Mouse (Mus musculus): ENCODE measurements around the gene Zfp706. TPM values are rescaled to one million over a fixed set of nuclear protein-coding genes. Genes with fewer than 3 reads are reported as not detected.

The Zfp706 gene
- polyA plus RNA-seq, 1 experiment from 2014 or later: 407 TPM

GRCm38 (mm10) chr15:37034155-37034554 lies 26.6 kb upstream of the Zfp706 start:
- no peaks in the 10 kb centered on the region for H3K27me3 ChIP-seq
- H3K36me3 ChIP-seq: no peaks in the 10 kb centered on the region
- no peak overlapping the region for H3K27ac ChIP-seq (replicated peaks)
- ATAC-seq (ENCODE audit: low FRiP score, low read depth): no peak
- H3K4me2 ChIP-seq: no peak overlapping the region
- no peaks in the 10 kb centered on the region for H3K9me3 ChIP-seq
- no peaks in the 10 kb centered on the region for H3K4me1 ChIP-seq (replicated peaks)
- 88% methylated on average over 2 of the region's 2 CpGs for WGBS
- H3K4me3 ChIP-seq: no peak overlapping the region
- H3K9ac ChIP-seq: no peak overlapping the region

DNA sequence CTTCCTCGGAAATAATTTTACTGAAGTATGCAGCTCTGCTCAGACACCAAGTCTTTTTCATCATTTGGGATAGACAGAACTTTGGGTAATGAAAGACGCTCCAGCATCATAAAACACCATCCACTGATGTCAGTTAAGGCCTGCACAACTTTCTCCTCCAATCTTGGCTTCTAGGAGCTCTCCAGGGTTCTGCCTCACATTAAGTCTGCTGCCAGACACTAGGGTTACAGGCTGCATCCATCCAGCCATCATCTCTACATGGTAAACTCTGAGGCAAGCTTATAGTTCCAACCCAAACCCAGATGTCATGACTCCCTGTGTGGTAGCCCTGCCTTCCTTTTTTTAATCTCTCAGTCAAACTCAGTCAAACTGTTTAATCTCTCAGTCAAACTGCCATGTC lies 25.9 kb upstream of the Zfp706 start:
- no peak for ATAC-seq (ENCODE audit: low FRiP score, low read depth)
- no peak overlapping the region for H3K4me3 ChIP-seq
- no peaks in the 10 kb centered on the region for H3K9me3 ChIP-seq
- H3K36me3 ChIP-seq: no peaks in the 10 kb centered on the region
- no peak overlapping the region for H3K9ac ChIP-seq
- H3K4me2 ChIP-seq: no peak overlapping the region
- no peak overlapping the region for H3K27ac ChIP-seq (replicated peaks)
- WGBS: 95% methylated on average over 2 of the region's 2 CpGs
- no peaks in the 10 kb centered on the region for H3K27me3 ChIP-seq
- H3K4me1 ChIP-seq (replicated peaks): no peaks in the 10 kb centered on the region

DNA sequence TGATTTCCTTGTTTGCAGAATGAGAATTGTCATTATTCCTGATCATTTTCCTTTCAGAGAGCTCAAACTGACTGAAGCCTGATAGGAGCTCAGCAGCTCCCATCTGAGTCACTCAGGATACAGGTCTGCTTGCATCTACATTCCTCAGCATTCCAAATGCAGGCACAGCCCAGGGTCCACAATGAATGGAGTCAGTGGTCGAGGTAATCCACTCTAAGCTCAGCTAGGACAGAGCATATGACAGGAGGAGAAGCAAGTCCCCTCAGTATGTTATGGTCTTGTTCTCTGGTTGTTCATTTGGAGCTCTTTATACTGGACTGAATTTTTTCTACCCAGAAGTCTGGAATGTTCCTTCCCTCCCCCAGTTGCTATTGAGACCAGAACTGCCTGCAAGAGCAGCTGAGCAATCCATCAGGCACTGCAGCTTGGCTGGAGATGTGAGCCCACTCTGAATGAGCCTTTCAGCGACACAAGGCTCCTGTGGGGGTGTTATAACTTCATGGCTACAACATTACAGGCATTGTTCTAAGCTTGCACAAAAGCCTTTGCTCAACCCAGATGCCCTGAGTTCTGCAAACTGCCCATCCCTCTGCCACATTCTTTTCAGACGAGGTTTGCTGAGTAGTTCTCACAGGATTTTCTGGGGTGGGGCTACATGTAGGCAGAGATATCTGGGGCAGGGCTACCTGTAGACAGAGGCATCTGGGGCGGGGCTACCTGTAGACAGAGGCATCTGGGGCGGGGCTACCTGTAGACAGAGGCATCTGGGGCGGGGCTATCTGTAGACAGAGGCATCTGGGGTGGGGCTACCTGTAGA lies 24.0 kb upstream of the Zfp706 start:
- no peaks in the 10 kb centered on the region for H3K36me3 ChIP-seq
- no peaks in the 10 kb centered on the region for H3K27me3 ChIP-seq
- ATAC-seq (ENCODE audit: low FRiP score, low read depth): peak; percentile 80
- H3K4me2 ChIP-seq: no peak overlapping the region
- H3K27ac ChIP-seq (replicated peaks): peak overlapping the region; percentile 7; the same call in 1 of the 2 replicates
- H3K9ac ChIP-seq: no peak overlapping the region
- no peaks in the 10 kb centered on the region for H3K9me3 ChIP-seq
- H3K4me3 ChIP-seq: no peak overlapping the region
- WGBS: 40% methylated on average over 6 of the region's 6 CpGs
- H3K4me1 ChIP-seq (replicated peaks): no peaks in the 10 kb centered on the region

- Histone ChIP-seq H3K9ac (no peak overlapping the region), H3K27ac (replicated peaks) (0 out of 2 replicates have a peak overlapping the region, but pooled peaks have one; percentile 7), H3K36me3 (no peaks in the 10 kb centered on the region), H3K4me1 (replicated peaks) (no peaks in the 10 kb centered on the region), H3K9me3 (no peaks in the 10 kb centered on the region), H3K4me3 (no peak overlapping the region), H3K27me3 (no peaks in the 10 kb centered on the region), H3K4me2 (no peak overlapping the region)
- ATAC-seq (ENCODE audit: low FRiP score, low read depth): no peak
- WGBS: 77% methylated on average over 3 of the region's 3 CpGs
These were observed 23.4 kb upstream of the Zfp706 start for GRCm38 (mm10) chr15:37030929-37031328.

DNA sequence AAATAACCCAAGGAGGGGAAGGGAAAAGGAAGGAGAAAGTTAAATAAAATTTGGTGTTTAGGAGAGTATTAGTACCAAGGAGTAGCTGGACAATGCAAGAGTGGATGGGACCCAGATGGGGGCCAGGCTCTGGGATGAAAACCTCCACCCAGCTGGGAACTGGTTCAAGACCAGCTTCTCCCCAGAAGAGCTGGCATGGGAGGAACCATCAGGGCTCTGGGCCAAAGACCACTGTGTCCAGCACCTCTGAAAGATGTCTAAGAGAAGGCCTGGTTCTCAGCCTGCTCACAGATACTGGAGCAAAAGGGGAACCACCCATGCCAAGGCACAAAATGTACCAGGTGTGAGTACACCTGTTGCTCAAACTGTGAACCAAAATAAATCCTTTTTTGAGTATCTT lies 20.4 kb upstream of the Zfp706 start:
- Histone ChIP-seq H3K4me3 (no peak overlapping the region), H3K9me3 (no peaks in the 10 kb centered on the region), H3K27ac (replicated peaks) (no peak overlapping the region), H3K9ac (no peak overlapping the region), H3K4me1 (replicated peaks) (no peaks in the 10 kb centered on the region), H3K36me3 (no peaks in the 10 kb centered on the region), H3K4me2 (no peak overlapping the region), H3K27me3 (no peaks in the 10 kb centered on the region)
- ATAC-seq (ENCODE audit: low FRiP score, low read depth): no peak

- no peak overlapping the region for H3K9ac ChIP-seq
- no peaks in the 10 kb centered on the region for H3K4me1 ChIP-seq (replicated peaks)
- no peak overlapping the region for H3K4me2 ChIP-seq
- H3K36me3 ChIP-seq: no peaks in the 10 kb centered on the region
- H3K27ac ChIP-seq (replicated peaks): no peak overlapping the region
- ATAC-seq (ENCODE audit: low FRiP score, low read depth): no peak
- WGBS: 95% methylated on average over 4 of the region's 4 CpGs
- H3K27me3 ChIP-seq: no peaks in the 10 kb centered on the region
- H3K9me3 ChIP-seq: no peaks in the 10 kb centered on the region
- no peak overlapping the region for H3K4me3 ChIP-seq
These were observed 18.9 kb upstream of the Zfp706 start for GRCm38 (mm10) chr15:37026458-37026857.

DNA sequence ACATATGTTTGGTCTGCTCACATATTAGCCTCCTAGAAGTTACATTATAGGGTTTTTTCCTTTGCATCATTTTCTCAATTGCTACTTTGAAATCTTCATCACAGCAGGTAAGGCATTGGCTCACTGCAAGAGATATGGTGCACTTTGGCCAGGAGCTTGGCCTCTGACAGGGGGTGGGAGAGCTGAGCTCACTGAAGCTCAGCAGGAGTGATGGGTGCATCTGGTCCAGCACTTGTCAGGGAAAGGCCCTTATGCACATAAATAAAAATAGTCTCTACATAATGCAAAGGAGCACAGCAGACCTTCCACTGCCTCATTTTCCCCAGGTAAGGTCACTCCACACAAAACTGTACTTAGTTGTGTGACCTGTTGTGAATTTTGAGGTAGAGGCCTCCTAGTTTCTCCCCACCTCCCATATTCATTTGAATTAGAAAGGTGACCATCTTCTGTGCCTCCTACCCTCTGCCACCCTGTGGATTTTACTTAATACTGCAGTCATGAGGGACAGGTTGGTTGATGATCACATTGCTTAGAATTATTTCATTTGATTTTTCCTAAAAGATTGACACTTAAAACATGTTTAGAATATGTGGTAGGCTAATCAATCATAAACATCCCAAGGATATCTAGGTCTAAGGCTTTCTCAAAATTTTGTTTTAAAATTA lies 13.1 kb upstream of the Zfp706 start:
- H3K9ac ChIP-seq: no peak overlapping the region
- H3K27me3 ChIP-seq: no peaks in the 10 kb centered on the region
- no peak overlapping the region for H3K4me2 ChIP-seq
- no peaks in the 10 kb centered on the region for H3K9me3 ChIP-seq
- no peak overlapping the region for H3K4me3 ChIP-seq
- H3K4me1 ChIP-seq (replicated peaks): no peaks in the 10 kb centered on the region
- H3K36me3 ChIP-seq: no peaks in the 10 kb centered on the region
- no peak for ATAC-seq (ENCODE audit: low FRiP score, low read depth)
- no peak overlapping the region for H3K27ac ChIP-seq (replicated peaks)

GRCm38 (mm10) chr15:37019434-37019833 lies 11.9 kb upstream of the Zfp706 start:
- H3K4me2 ChIP-seq: no peak overlapping the region
- H3K9me3 ChIP-seq: no peaks in the 10 kb centered on the region
- H3K9ac ChIP-seq: no peak overlapping the region
- H3K27ac ChIP-seq (replicated peaks): no peak overlapping the region
- H3K4me3 ChIP-seq: no peak overlapping the region
- no peaks in the 10 kb centered on the region for H3K4me1 ChIP-seq (replicated peaks)
- H3K27me3 ChIP-seq: no peaks in the 10 kb centered on the region
- H3K36me3 ChIP-seq: no peaks in the 10 kb centered on the region
- ATAC-seq (ENCODE audit: low FRiP score, low read depth): no peak
- 84% methylated on average over 3 of the region's 3 CpGs for WGBS

DNA sequence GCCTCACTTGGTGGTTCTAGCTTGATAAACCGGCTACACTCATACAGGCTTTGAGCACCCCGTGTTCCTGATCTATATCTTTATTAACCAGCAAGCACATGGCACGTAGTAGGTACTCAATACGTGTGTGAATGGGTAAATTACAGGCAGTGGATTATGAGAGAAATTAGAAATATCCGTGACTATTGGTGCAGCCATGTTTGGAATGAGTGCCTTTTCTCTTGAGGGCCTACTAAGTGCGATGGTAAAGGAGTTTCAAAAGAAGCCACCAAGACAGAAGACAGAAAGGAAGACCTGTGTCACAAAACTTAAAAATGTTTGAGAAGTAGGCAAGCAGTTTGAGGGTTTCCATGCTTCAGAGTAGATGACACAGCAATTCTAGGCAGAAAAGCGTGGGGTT lies 4.3 kb upstream of the Zfp706 start:
- WGBS: 95% methylated on average over 7 of the region's 7 CpGs
- Histone ChIP-seq H3K27ac (replicated peaks) (no peak overlapping the region), H3K27me3 (no peaks in the 10 kb centered on the region), H3K4me2 (no peak overlapping the region), H3K9ac (no peak overlapping the region), H3K4me1 (replicated peaks) (peaks cover 6% of the 10 kb centered on the region), H3K9me3 (no peaks in the 10 kb centered on the region), H3K4me3 (no peak overlapping the region), H3K36me3 (no peaks in the 10 kb centered on the region)
- ATAC-seq (ENCODE audit: low FRiP score, low read depth): no peak

GRCm38 (mm10) chr15:37011316-37011715 lies 3.7 kb upstream of the Zfp706 start:
- Histone ChIP-seq H3K4me2 (no peak overlapping the region), H3K27me3 (no peaks in the 10 kb centered on the region), H3K36me3 (no peaks in the 10 kb centered on the region), H3K9me3 (no peaks in the 10 kb centered on the region), H3K4me1 (replicated peaks) (peaks cover 7% of the 10 kb centered on the region), H3K27ac (replicated peaks) (no peak overlapping the region), H3K9ac (no peak overlapping the region), H3K4me3 (no peak overlapping the region)
- ATAC-seq (ENCODE audit: low FRiP score, low read depth): no peak
- WGBS: 80% methylated on average over 3 of the region's 3 CpGs

GRCm38 (mm10) chr15:37008546-37008945 lies 973 bp upstream of the Zfp706 start:
- Histone ChIP-seq H3K27ac (replicated peaks) (0 out of 2 replicates have a peak overlapping the region, but pooled peaks have one; percentile 25), H3K4me3 (no peak overlapping the region)
- no peak for ATAC-seq (ENCODE audit: low FRiP score, low read depth)

DNA sequence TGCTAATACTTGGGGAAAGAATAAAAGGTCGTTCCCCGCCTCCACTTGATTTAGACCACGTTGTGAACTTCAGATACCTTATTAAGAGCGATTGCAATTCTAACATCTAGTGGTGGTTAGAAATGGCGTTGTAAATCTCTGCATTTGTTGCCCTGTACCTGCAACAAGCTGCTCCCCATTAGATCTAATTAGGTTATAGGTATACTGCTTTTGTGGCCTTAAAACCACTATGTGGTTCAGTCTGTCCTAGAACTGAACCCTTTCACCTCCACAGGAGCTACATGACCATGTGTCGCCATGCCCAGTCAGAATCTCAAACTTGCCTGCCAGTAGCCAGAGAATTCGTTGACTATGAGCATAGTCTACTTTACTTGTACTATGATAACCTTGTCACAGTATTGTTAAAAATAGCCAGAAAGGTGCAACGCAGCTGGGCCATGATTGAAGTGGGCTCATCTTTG lies 416 bp upstream of the Zfp706 start:
- H3K9ac ChIP-seq: peak overlapping the region; percentile 98
- no peaks in the 10 kb centered on the region for H3K9me3 ChIP-seq
- H3K4me1 ChIP-seq (replicated peaks): peaks cover 29% of the 10 kb centered on the region
- 34% methylated on average over 8 of the region's 8 CpGs for WGBS
- H3K4me2 ChIP-seq: peak overlapping the region; percentile 69
- H3K36me3 ChIP-seq: peaks cover 4% of the 10 kb centered on the region
- H3K27ac ChIP-seq (replicated peaks): peak overlapping the region; percentile 99
- no peak for ATAC-seq (ENCODE audit: low FRiP score, low read depth)
- peak overlapping the region; percentile 88 for H3K4me3 ChIP-seq
- no peaks in the 10 kb centered on the region for H3K27me3 ChIP-seq

More at GRCm38 (mm10) chr15:37008546-37008945, 973 bp upstream of the Zfp706 start:
- Histone ChIP-seq H3K4me2 (no peak overlapping the region), H3K4me1 (replicated peaks) (peaks cover 29% of the 10 kb centered on the region), H3K36me3 (no peaks in the 10 kb centered on the region), H3K9me3 (no peaks in the 10 kb centered on the region), H3K27me3 (no peaks in the 10 kb centered on the region), H3K9ac (peak overlapping the region; percentile 98; the same call in 1 of the 2 replicates)
